Mouse (Mus musculus) neural tube, embryonic 13.5 days (tissue): ENCODE data around the gene Itpr2. TPM values are rescaled to one million over a fixed set of nuclear protein-coding genes. Genes with fewer than 3 reads are reported as not detected.

ENCODE experiments used
- ATAC-seq: fragments of 200-750 bp; cut with Nextera tagmentation; 2 replicates; pipeline ENCODE4 v1.8.0; 2017; ENCODE audit warnings: low read depth, mild to moderate bottlenecking, moderate TSS enrichment, moderate library complexity
- H3K27ac ChIP-seq: fragments of 300-500 bp; sonication (generic); replicated peaks from 2 replicates; pipeline ENCODE4 v1.5.1; 2015; ENCODE audit warnings: moderate library complexity, mild to moderate bottlenecking, inconsistent platforms
- H3K27me3 ChIP-seq: fragments of 300-500 bp; sonication (generic); 2 replicates; pipeline ENCODE4 v1.6.1; 2015; ENCODE audit warnings: mild to moderate bottlenecking, inconsistent platforms
- H3K36me3 ChIP-seq: fragments of 300-500 bp; sonication (generic); 2 replicates; pipeline ENCODE4 v1.6.1; 2015; ENCODE audit warnings: mild to moderate bottlenecking, inconsistent platforms
- H3K4me1 ChIP-seq: fragments of 300-500 bp; sonication (generic); replicated peaks from 2 replicates; pipeline ENCODE4 v1.6.1; 2015; ENCODE audit warnings: inconsistent platforms
- H3K4me2 ChIP-seq: fragments of 300-500 bp; sonication (generic); 2 replicates; pipeline ENCODE4 v1.6.1; 2015; ENCODE audit warnings: inconsistent platforms, mild to moderate bottlenecking, moderate library complexity
- H3K4me3 ChIP-seq: fragments of 300-500 bp; sonication (generic); 2 replicates; pipeline ENCODE4 v1.5.1; 2015; ENCODE audit warnings: mild to moderate bottlenecking, inconsistent platforms
- H3K9ac ChIP-seq: fragments of 300-500 bp; sonication (generic); 2 replicates; pipeline ENCODE4 v1.6.1; 2015; ENCODE audit warnings: moderate library complexity, mild to moderate bottlenecking, inconsistent platforms
- H3K9me3 ChIP-seq: fragments of 300-500 bp; sonication (generic); 2 replicates; pipeline ENCODE4 v1.6.1; 2016; ENCODE audit warnings: inconsistent platforms
- WGBS: fragments of 180-500 bp; shearing (Covaris S2); methylation state at CpG from one replicate; pipeline ENCODE4 v1.1.7; 2015; 5-methylcytosine and 5-hydroxymethylcytosine counted together
- polyA plus RNA-seq: library from polyadenylated mRNA; unstranded; fragments of >200 nt; fragmentation: Nextera tagmentation; extraction: Ambion mirVana; gene quantifications from 2 replicates; pipeline ENCODE4 v1.2.1, GENCODE M21; 2015

Itpr2 gene
- polyA plus RNA-seq, 1 experiment from 2014 or later: 5.5 TPM

- Histone ChIP-seq H3K27me3 (no peaks in the 10 kb centered on the region), H3K27ac (no peak overlapping the region), H3K4me2 (no peak overlapping the region), H3K4me1 (no peaks in the 10 kb centered on the region), H3K9me3 (no peaks in the 10 kb centered on the region), H3K9ac (no peak overlapping the region), H3K4me3 (no peak overlapping the region), H3K36me3 (no peaks in the 10 kb centered on the region)
- WGBS: 83% methylated on average over 2 of the region's 2 CpGs
- ATAC-seq: no peak
These were observed 191.8 kb downstream of the Itpr2 start for GRCm38 (mm10) chr6:146310210-146310609.

- Histone ChIP-seq H3K27ac (no peak overlapping the region), H3K4me2 (no peak overlapping the region), H3K4me1 (no peaks in the 10 kb centered on the region), H3K4me3 (no peak overlapping the region), H3K9me3 (no peaks in the 10 kb centered on the region), H3K9ac (no peak overlapping the region), H3K27me3 (no peaks in the 10 kb centered on the region), H3K36me3 (no peaks in the 10 kb centered on the region)
- WGBS: 79% methylated on average over 1 of the region's 1 CpGs
- no peak for ATAC-seq
These were observed 192.7 kb downstream of the Itpr2 start for GRCm38 (mm10) chr6:146309335-146309734.

- no peaks in the 10 kb centered on the region for H3K27me3 ChIP-seq
- ATAC-seq: no peak
- WGBS: 91% methylated on average over 3 of the region's 3 CpGs
- no peak overlapping the region for H3K4me3 ChIP-seq
- H3K27ac ChIP-seq: no peak overlapping the region
- H3K9me3 ChIP-seq: no peaks in the 10 kb centered on the region
- no peak overlapping the region for H3K9ac ChIP-seq
- H3K36me3 ChIP-seq: no peaks in the 10 kb centered on the region
- 0 out of 2 replicates have a peak, but pooled peaks cover 4% of the 10 kb centered on the region for H3K4me1 ChIP-seq
- no peak overlapping the region for H3K4me2 ChIP-seq
These were observed 196.0 kb downstream of the Itpr2 start for GRCm38 (mm10) chr6:146305995-146306394.

- Histone ChIP-seq H3K4me2 (no peak overlapping the region), H3K9me3 (no peaks in the 10 kb centered on the region), H3K4me3 (no peak overlapping the region), H3K4me1 (0 out of 2 replicates have a peak, but pooled peaks cover 4% of the 10 kb centered on the region), H3K27ac (no peak overlapping the region), H3K27me3 (no peaks in the 10 kb centered on the region), H3K36me3 (no peaks in the 10 kb centered on the region), H3K9ac (no peak overlapping the region)
- ATAC-seq: no peak
- WGBS: 89% methylated on average over 11 of the region's 11 CpGs
These were observed 197.9 kb downstream of the Itpr2 start for GRCm38 (mm10) chr6:146304088-146304487.

- 75% methylated on average over 2 of the region's 2 CpGs for WGBS
- no peaks in the 10 kb centered on the region for H3K27me3 ChIP-seq
- H3K36me3 ChIP-seq: no peaks in the 10 kb centered on the region
- no peak overlapping the region for H3K27ac ChIP-seq
- H3K4me2 ChIP-seq: no peak overlapping the region
- H3K4me1 ChIP-seq: 0 out of 2 replicates have a peak, but pooled peaks cover 4% of the 10 kb centered on the region
- no peak overlapping the region for H3K4me3 ChIP-seq
- no peak overlapping the region for H3K9ac ChIP-seq
- H3K9me3 ChIP-seq: 0 out of 2 replicates have a peak, but pooled peaks cover 3% of the 10 kb centered on the region
- ATAC-seq: no peak
These were observed 198.7 kb downstream of the Itpr2 start for GRCm38 (mm10) chr6:146303336-146303735.

GRCm38 (mm10) chr6:146302574-146303130 is 199.4 kb downstream of the Itpr2 start:
- no peak overlapping the region for H3K9ac ChIP-seq
- H3K36me3 ChIP-seq: no peaks in the 10 kb centered on the region
- ATAC-seq: no peak
- H3K9me3 ChIP-seq: 0 out of 2 replicates have a peak, but pooled peaks cover 3% of the 10 kb centered on the region
- H3K4me3 ChIP-seq: no peak overlapping the region
- no peak overlapping the region for H3K27ac ChIP-seq
- no peak overlapping the region for H3K4me2 ChIP-seq
- H3K27me3 ChIP-seq: no peaks in the 10 kb centered on the region
- WGBS: 78% methylated on average over 8 of the region's 8 CpGs
- H3K4me1 ChIP-seq: 0 out of 2 replicates have a peak, but pooled peaks cover 4% of the 10 kb centered on the region

- H3K4me2 ChIP-seq: no peak overlapping the region
- H3K27me3 ChIP-seq: no peaks in the 10 kb centered on the region
- no peak overlapping the region for H3K9ac ChIP-seq
- no peaks in the 10 kb centered on the region for H3K36me3 ChIP-seq
- H3K27ac ChIP-seq: no peak overlapping the region
- WGBS: 68% methylated on average over 3 of the region's 3 CpGs
- H3K9me3 ChIP-seq: 0 out of 2 replicates have a peak, but pooled peaks cover 3% of the 10 kb centered on the region
- 0 out of 2 replicates have a peak, but pooled peaks cover 4% of the 10 kb centered on the region for H3K4me1 ChIP-seq
- H3K4me3 ChIP-seq: no peak overlapping the region
- ATAC-seq: no peak
These were observed 199.9 kb downstream of the Itpr2 start for GRCm38 (mm10) chr6:146302101-146302500.

GRCm38 (mm10) chr6:146300961-146301360 is 201.1 kb downstream of the Itpr2 start:
- Histone ChIP-seq H3K36me3 (no peaks in the 10 kb centered on the region), H3K4me2 (no peak overlapping the region), H3K27ac (no peak overlapping the region), H3K4me3 (no peak overlapping the region), H3K9ac (no peak overlapping the region), H3K27me3 (no peaks in the 10 kb centered on the region), H3K4me1 (0 out of 2 replicates have a peak, but pooled peaks cover 4% of the 10 kb centered on the region), H3K9me3 (0 out of 2 replicates have a peak, but pooled peaks cover 3% of the 10 kb centered on the region)
- ATAC-seq: no peak

GRCm38 (mm10) chr6:146298712-146299111 is 203.3 kb downstream of the Itpr2 start:
- H3K4me3 ChIP-seq: no peak overlapping the region
- H3K27ac ChIP-seq: no peak overlapping the region
- H3K9ac ChIP-seq: no peak overlapping the region
- H3K4me1 ChIP-seq: 0 out of 2 replicates have a peak, but pooled peaks cover 4% of the 10 kb centered on the region
- no peak overlapping the region for H3K4me2 ChIP-seq
- no peaks in the 10 kb centered on the region for H3K27me3 ChIP-seq
- 0 out of 2 replicates have a peak, but pooled peaks cover 3% of the 10 kb centered on the region for H3K9me3 ChIP-seq
- ATAC-seq: no peak
- no peaks in the 10 kb centered on the region for H3K36me3 ChIP-seq

GRCm38 (mm10) chr6:146291036-146291435 is 211.0 kb downstream of the Itpr2 start:
- Histone ChIP-seq H3K36me3 (no peaks in the 10 kb centered on the region), H3K9ac (no peak overlapping the region), H3K27ac (no peak overlapping the region), H3K27me3 (no peaks in the 10 kb centered on the region), H3K9me3 (no peaks in the 10 kb centered on the region), H3K4me3 (no peak overlapping the region), H3K4me1 (no peaks in the 10 kb centered on the region), H3K4me2 (no peak overlapping the region)
- ATAC-seq: no peak
- WGBS: 92% methylated on average over 10 of the region's 10 CpGs

GRCm38 (mm10) chr6:146289801-146290200 is 212.2 kb downstream of the Itpr2 start:
- no peak overlapping the region for H3K27ac ChIP-seq
- no peaks in the 10 kb centered on the region for H3K4me1 ChIP-seq
- 41% methylated on average over 10 of the region's 10 CpGs for WGBS
- H3K4me2 ChIP-seq: no peak overlapping the region
- H3K9ac ChIP-seq: no peak overlapping the region
- H3K27me3 ChIP-seq: no peaks in the 10 kb centered on the region
- no peaks in the 10 kb centered on the region for H3K36me3 ChIP-seq
- H3K9me3 ChIP-seq: no peaks in the 10 kb centered on the region
- no peak overlapping the region for H3K4me3 ChIP-seq
- ATAC-seq: no peak

- Histone ChIP-seq H3K4me3 (no peak overlapping the region), H3K27me3 (no peaks in the 10 kb centered on the region), H3K27ac (no peak overlapping the region), H3K4me2 (no peak overlapping the region), H3K4me1 (no peaks in the 10 kb centered on the region; the same call in 1 of the 2 replicates), H3K9me3 (no peaks in the 10 kb centered on the region), H3K9ac (no peak overlapping the region), H3K36me3 (no peaks in the 10 kb centered on the region)
- WGBS: 93% methylated on average over 5 of the region's 5 CpGs
- no peak for ATAC-seq
These were observed 213.8 kb downstream of the Itpr2 start for GRCm38 (mm10) chr6:146288266-146288665.
